Mouse (Mus musculus): ENCODE measurements around the gene Smc6.

The Smc6 gene

DNA sequence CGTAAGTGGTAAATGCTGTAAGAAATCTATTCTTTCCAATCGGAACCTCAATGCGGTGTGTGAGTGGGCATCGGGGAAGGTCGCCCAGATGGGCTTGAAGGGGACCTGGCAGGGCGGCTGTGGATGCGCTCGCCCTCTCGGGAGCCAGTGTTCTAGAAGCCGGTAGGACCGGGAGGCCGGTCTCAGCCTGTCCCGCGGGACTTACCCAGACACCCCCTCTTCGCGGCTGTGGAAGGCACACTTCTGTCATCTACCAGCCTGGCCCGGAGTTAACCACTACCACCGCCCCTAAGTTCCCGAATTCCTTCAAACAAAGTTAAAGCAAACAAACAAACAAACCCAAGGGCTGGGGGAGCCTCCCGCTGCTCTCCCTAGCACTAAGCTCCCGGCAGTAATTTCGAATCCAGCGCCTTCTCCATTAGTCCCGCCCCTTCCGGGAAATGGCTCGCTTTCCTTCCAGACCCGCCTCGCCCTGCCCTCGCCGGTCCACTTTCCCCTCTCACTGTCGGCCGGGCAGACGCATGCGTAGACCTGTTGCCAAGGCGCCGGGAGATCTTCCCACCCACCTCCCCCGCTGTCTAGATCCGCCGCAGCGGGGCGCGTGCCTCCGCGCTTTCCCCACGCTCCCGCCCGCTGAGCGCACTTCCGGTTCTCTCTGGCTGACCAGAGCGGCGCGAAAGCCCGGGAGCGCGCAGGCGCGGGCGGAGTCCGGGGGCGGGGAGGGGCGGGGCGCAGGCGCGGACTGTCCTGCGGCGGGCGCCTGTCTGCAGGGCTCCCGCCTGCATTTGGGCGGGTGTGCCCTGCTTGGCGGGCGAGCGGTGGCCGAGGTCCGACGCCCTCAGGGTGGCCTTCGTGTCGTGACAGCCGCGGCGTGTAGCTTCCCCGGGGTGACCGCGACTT, at the start of gene Smc6, which contains the start of gene Gen1:
Gene Smc6, plus strand, starts transcription at position 505 of the 900 bp plus-strand sequence.
Gene Gen1, minus strand, starts transcription at position 420 of the 900 bp plus-strand sequence.
- DNase-seq, result peak; percentile 87

GRCm38 (mm10) chr12:11216454-11216853, 49.2 kb upstream of the Smc6 start:
- no peak for DNase-seq

GRCm38 (mm10) chr12:11217726-11218250, 47.9 kb upstream of the Smc6 start:
- no peak for DNase-seq

- no peak for DNase-seq
These were observed 44.0 kb upstream of the Smc6 start for GRCm38 (mm10) chr12:11221524-11222330.

GRCm38 (mm10) chr12:11222566-11222965, 43.1 kb upstream of the Smc6 start:
- DNase-seq, result no peak

GRCm38 (mm10) chr12:11223090-11223489, 42.6 kb upstream of the Smc6 start:
- no peak for DNase-seq

- DNase-seq, result no peak
These were observed 41.0 kb upstream of the Smc6 start for GRCm38 (mm10) chr12:11224722-11225121.

- no peak for DNase-seq
These were observed 39.6 kb upstream of the Smc6 start for GRCm38 (mm10) chr12:11226123-11226522.

DNA sequence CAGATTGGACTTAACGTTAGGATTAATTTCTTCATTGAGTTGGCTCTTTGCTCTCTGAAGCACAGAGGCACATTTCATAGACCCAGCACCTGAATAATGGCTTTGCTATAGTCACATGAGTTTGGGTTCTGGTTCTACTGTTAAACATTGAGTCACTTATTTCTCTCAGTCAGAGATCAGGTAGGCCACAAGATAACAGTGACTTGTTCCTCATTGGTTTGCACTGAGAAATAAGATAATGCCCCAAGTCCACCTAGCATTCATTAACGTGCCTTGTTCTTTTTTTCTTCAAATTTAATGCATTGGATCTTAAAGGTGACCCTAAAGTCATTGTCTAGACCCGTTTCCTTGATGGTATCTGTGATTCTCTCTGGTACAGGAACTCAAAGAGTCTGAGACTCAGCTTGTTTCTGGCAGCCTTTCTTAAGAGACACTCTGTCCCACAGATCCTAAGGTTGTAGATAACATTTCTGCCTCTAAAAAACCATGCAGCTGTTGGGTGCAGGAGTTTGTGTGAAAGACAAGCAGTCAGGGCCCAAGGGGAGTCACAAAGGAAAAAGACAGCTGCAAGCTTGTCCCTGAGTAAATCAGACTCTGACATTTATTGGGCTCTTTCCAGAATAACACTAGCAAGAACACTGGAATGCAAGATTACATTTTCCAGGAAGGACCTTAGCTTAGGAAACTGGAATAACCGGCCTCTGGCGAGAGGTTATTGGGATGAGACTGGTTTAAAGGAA, 39.0 kb upstream of the Smc6 start:
- no peak for DNase-seq

- no peak for DNase-seq
These were observed 35.4 kb upstream of the Smc6 start for GRCm38 (mm10) chr12:11230267-11230666.

DNA sequence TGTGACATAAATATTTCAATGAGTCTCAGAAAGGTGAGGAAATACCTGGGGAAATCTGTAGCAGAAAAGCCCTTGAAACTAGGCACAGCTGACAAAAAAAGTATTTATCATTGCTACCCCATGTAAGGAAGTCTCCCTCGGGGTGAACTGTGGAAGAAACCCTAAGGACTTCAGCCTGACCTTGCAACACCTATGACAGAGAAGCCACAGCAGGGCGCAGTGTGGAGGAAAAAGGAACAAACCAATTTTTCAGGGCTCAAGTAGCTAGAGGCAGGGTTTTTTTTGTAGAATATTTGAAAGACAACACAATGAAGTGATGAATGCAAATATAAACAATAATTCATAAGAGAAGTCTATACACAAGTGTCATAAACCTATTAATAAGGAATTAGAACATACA, 29.7 kb upstream of the Smc6 start:
- DNase-seq, result no peak

DNA sequence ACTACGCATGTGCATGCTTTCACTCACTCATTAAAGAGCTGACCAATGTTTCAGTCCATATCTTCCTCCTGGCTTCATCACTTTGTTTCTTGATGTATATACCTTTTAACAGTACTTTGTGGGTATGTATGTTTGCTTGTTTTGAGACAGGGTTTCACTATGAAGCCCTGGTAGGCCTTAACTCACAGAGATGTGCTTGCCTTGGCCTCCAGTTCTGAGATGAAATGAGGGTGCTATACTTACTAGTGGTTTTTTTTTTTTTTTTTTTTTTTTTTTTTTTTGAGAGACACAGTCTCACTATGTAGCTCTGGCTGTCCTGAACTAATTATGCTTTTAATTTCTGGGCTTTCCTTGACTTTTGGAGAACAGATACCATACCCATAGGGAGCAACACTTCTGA, 18.2 kb upstream of the Smc6 start:
- DNase-seq, result no peak

DNA sequence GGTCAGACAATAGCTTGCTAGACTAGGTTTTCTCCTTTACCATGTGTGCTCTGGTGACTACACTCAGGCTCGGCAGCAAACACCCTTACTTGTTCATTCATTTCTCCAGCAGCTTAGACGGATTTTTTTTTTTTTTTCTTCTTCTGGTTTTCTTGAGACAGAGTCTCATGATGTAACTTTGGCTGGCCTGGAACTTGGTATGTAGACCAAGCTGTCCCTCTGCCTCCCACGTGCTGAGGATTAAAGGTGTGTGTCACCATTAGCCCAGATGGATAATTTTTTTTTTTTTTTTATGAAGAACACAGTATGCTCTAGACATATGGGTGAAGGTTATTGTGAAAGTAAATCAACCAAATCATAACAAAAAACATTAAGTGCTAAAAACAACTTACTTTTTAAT, 15.4 kb upstream of the Smc6 start:
- no peak for DNase-seq

DNA sequence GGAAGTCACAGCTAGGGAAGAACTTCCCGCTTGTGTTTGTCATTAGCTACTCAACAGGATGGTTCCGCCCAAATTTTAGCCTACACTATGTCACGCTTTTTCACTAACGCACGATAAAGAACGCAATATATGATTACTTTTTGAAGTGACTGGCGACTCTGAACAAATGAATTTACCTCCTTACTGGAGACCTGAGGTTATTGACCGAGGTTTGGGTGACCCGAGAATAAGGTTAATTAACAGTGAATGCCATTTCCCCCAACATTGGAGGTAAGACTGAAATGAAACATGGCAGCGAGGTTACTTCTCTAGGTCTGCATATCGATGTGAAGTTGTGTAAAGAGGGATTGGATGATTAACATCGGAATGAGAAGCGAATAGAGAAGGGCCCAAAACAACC, 791 bp upstream of the Smc6 start:
- no peak for DNase-seq

- peak; percentile 42 for DNase-seq
These were observed 748 bp downstream of the Smc6 start for GRCm38 (mm10) chr12:11266282-11266985.

DNA sequence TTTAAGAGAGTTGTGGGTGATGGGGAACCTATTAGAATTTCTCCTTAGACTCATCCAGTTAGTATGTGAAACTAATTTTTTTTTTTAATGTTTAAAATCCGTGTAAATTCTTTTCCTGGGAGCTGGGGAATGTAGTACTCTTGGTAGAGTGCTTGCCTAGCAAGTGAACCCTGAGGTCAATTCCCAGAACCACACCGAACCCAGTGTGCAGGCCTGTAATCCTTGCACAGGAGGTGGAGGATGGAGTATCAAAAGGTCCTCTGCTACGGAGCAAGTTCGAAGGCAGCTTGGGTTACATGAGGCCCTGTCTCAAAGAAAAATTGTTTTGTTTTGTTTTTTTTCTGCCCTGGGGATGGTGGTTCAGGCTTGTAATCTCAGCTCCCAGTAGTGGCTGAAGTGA, 1.3 kb downstream of the Smc6 start:
- no peak for DNase-seq

DNA sequence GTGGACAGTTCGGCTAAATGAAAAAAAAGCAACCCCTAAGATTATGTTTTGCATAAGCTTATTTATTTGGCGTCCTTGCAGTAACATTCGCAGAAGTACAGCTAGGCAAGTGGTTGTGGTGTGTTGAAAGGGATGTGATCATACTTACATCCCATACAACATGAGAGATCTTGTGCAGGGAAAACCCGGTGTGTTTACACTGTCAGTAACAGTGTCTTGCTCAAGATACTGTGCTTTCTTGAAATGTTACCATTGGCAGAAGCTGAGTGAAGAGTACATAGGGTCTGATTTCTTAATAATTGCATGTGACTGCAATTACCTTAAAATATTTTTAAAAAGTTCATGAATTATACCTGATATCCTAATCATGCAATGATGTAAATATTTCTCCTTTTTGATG, 6.9 kb downstream of the Smc6 start:
- no peak for DNase-seq

DNA sequence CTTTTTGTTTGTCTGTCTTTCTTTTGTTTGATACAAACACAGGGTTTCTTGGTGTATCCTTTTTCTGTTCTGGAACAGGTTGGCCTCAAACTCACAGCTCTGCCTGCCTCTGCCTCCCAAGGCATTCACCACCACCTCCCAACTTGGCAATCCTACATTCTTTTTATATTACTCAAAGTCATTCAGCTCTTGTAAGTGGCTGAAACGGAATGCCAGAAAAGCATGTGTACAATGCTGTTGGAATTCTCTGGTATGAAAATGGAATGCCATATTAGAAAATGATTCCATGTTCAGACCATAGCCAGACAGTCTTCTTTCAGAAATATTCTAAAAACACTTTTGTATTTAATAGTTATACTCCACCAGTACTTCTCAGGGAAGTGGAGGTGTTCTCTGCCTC, 7.5 kb downstream of the Smc6 start:
- DNase-seq, result no peak

- DNase-seq, result no peak
These were observed 10.9 kb downstream of the Smc6 start for GRCm38 (mm10) chr12:11276632-11277031.

DNA sequence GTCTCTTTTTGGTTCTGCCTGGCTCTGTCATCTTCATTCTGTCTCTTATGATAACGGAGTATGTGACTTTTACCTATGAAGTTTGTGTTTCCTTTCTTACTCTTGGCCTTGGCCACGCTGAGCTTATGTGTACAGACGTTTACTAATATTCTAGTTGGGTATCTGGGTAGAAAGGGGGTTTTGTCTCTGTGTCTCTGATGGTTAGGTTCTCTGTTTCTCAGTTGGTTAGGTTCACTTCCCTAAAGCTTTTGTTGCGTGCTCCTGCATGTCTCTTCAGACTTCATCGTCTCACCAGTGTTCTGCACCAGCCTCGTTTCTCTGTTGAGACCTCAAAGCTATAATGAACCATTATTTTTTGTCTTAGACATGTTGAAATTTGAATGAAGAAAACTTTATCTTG, 11.5 kb downstream of the Smc6 start:
- no peak for DNase-seq

- no peak for DNase-seq
These were observed 14.2 kb downstream of the Smc6 start for GRCm38 (mm10) chr12:11279886-11280285.

DNA sequence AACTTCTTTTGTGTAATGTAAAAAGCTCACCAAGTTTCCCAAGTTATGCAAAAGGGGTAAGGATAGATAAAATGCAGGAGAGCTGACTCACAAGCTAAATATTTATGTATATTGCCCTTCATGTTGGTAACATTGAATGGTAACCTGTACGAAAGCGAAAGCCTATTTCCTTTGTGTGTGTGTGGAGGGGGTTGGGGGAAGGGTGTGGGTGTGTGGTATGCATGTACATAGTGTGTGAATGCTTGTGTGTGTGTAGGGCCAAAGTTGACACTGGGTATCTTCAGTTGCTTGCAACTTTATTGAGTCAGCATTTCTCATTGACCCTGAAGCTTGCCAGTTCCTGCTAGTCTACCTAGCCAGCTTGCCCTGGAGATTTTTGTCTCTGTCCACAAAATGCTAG, 15.9 kb downstream of the Smc6 start:
- no peak for DNase-seq
